Mouse (Mus musculus) bone marrow, adult 2 months (tissue): ENCODE measurements around the gene Zpbp2. TPM values are rescaled to one million over a fixed set of nuclear protein-coding genes. Genes with fewer than 3 reads are reported as not detected.
A peak's percentile ranks its signal among the peaks of the same experiment; 100 is the strongest.

Experiments
- H3K27ac ChIP-seq: fragments of 200-500 bp; 2 replicates; pipeline ENCODE4 v1.5.1; 2012; ENCODE audit warnings: low read depth, mild to moderate bottlenecking, control low read depth, inconsistent platforms, low read length; ENCODE audit not compliant: control insufficient read depth, poor library complexity, insufficient read depth
- H3K4me1 ChIP-seq: fragments of 200-500 bp; 2 replicates; pipeline ENCODE4 v1.6.1; 2011; ENCODE audit warnings: low read length; ENCODE audit not compliant: control insufficient read depth, insufficient read depth
- H3K4me3 ChIP-seq: fragments of 200-500 bp; replicated peaks from 2 replicates; pipeline ENCODE3; 2011; ENCODE audit warnings: mild to moderate bottlenecking, low read depth, low read length, control low read depth; ENCODE audit not compliant: control insufficient read depth
- CTCF ChIP-seq: fragments of 200-500 bp; IDR thresholded peaks from 2 replicates; pipeline ENCODE4 v1.5.1; 2011; ENCODE audit warnings: low read length, control low read depth; ENCODE audit not compliant: control insufficient read depth, insufficient read depth
- POLR2A ChIP-seq: fragments of 200-500 bp; IDR thresholded peaks from 2 replicates; pipeline ENCODE4 v1.6.1; 2011; ENCODE audit warnings: low read depth, mild to moderate bottlenecking, control low read depth, low read length, borderline replicate concordance; ENCODE audit not compliant: control insufficient read depth
- WGBS: fragments of 180-500 bp; shearing (Covaris S2); methylation state at CpG from one replicate; pipeline ENCODE4 v1.1.7; 2018; 5-methylcytosine and 5-hydroxymethylcytosine counted together
- polyA plus RNA-seq: library from polyadenylated mRNA; stranded (reverse); fragments of >200 nt; gene quantifications from 2 replicates; pipeline ENCODE4 v1.2.4, GENCODE M21; 2011; ENCODE audit warnings: low replicate concordance; ENCODE audit not compliant: missing spikeins, insufficient read depth, insufficient read length

The Zpbp2 gene
- polyA plus RNA-seq, 1 experiment, result 6.5 TPM

- Histone ChIP-seq H3K4me1 (no peaks in the 10 kb centered on the region; the same call in 1 of the 2 replicates), H3K27ac (no peak overlapping the region), H3K4me3 (no peak overlapping the region)
- WGBS, result 68% methylated on average over 10 of the region's 10 CpGs
- TF ChIP-seq POLR2A, result no peak
- no peak for TF ChIP-seq CTCF
Measured at GRCm38 (mm10) chr11:98526824-98527461, 24.0 kb upstream of the Zpbp2 start.

GRCm38 (mm10) chr11:98537480-98538034 lies 13.3 kb upstream of the Zpbp2 start:
- TF ChIP-seq CTCF, result no peak
- TF ChIP-seq POLR2A, result no peak
- H3K4me3 ChIP-seq, result no peak overlapping the region
- H3K4me1 ChIP-seq, result no peaks in the 10 kb centered on the region; the same call in 1 of the 2 replicates
- no peak overlapping the region for H3K27ac ChIP-seq

DNA sequence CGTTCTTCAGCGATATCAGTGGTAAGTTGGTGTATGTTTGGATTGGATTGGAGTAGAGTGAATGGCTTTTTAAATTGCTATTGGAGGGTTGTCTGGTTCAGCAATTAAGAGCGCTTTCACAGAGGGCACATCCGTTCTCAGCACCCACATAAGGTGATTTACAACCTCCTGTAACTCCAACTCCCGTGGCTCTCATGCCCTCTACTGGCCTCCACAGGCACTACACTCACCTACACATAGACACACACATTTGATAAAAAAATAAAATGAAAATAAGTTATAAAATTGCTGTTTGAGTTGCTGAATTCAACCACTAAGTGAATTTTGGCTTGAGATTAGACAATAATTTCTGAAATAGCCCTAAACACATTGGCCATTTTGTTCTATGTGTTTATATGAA lies 10.6 kb upstream of the Zpbp2 start:
- Histone ChIP-seq H3K4me3 (no peak overlapping the region), H3K4me1 (no peaks in the 10 kb centered on the region; the same call in 1 of the 2 replicates), H3K27ac (no peak overlapping the region)
- WGBS, result 73% methylated on average over 5 of the region's 5 CpGs
- TF ChIP-seq POLR2A (no peak), CTCF (peak; percentile 42; the same call in 1 of the 2 replicates)

DNA sequence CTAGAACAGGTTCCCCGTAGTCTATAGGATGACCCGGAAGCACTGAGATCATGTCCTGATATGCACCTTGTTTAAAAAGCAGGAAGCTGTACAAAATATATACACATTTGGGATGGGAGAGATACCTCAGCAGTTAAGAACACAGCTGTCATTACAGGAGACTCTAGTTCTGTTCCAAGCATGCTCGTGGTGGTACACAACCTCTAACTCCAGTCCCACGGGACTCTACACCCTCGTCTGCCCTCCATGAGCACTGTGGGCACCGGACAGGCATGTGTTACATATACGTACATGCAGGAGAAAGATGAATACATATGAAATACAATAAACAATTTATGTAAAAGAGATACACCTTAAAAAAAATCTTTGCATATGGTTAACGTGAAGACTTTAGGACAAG lies 8.3 kb upstream of the Zpbp2 start:
- 59% methylated on average over 8 of the region's 8 CpGs for WGBS
- peak overlapping the region; percentile 46 for H3K4me3 ChIP-seq
- TF ChIP-seq POLR2A (no peak), CTCF (no peak)
- no peak overlapping the region for H3K27ac ChIP-seq
- H3K4me1 ChIP-seq, result no peaks in the 10 kb centered on the region; the same call in 1 of the 2 replicates

- TF ChIP-seq CTCF, result no peak
- no peak for TF ChIP-seq POLR2A
- 89% methylated on average over 1 of the region's 1 CpGs for WGBS
- Histone ChIP-seq H3K4me3 (no peak overlapping the region), H3K4me1 (no peaks in the 10 kb centered on the region; the same call in 1 of the 2 replicates), H3K27ac (no peak overlapping the region)
Measured at GRCm38 (mm10) chr11:98543414-98543813, 7.5 kb upstream of the Zpbp2 start.

GRCm38 (mm10) chr11:98544890-98545677 lies 5.8 kb upstream of the Zpbp2 start:
- peaks cover 2% of the 10 kb centered on the region; the same call in 1 of the 2 replicates for H3K4me1 ChIP-seq
- no peak for TF ChIP-seq POLR2A
- peak overlapping the region; percentile 60 for H3K4me3 ChIP-seq
- peak overlapping the region; percentile 97 for H3K27ac ChIP-seq
- 3% methylated on average over 16 of the region's 16 CpGs for whole genome bisulfite sequencing

- Histone ChIP-seq H3K4me1 (peaks cover 2% of the 10 kb centered on the region; the same call in 1 of the 2 replicates), H3K4me3 (peak within 1 kb of the TSS; percentile 60), H3K27ac (peak within 1 kb of the TSS; percentile 97)
- 1% methylated on average over 58 of the region's 58 CpGs for WGBS
- TF ChIP-seq POLR2A, result peak; percentile 67
- TF ChIP-seq CTCF, result no peak
Measured at GRCm38 (mm10) chr11:98545711-98546231, 5.1 kb upstream of the Zpbp2 start, which contains the start of gene Ikzf3. Gene Ikzf3 (minus strand): TSS chr11:98546031.

- Histone ChIP-seq H3K4me3 (peak overlapping the region; percentile 22), H3K4me1 (peaks cover 2% of the 10 kb centered on the region; the same call in 1 of the 2 replicates), H3K27ac (peak overlapping the region; percentile 81)
- WGBS, result 36% methylated on average over 12 of the region's 12 CpGs
- TF ChIP-seq POLR2A, result no peak
- TF ChIP-seq CTCF, result no peak
Measured at GRCm38 (mm10) chr11:98546529-98547307, 4.2 kb upstream of the Zpbp2 start.
